Mouse (Mus musculus): ENCODE data around the gene Capns1. TPM values are rescaled to one million over a fixed set of nuclear protein-coding genes. Genes with fewer than 3 reads are reported as not detected.

Capns1 gene
- polyA plus RNA-seq, 1 experiment = 622 TPM

GRCm38 (mm10) chr7:30233387-30233786, 34.8 kb upstream of the Capns1 start:
- TF ChIP-seq MAX (IDR thresholded peaks at IDR 0.05; ENCODE audit: low read depth) = no peak
- no peak for TF ChIP-seq CEBPB (IDR thresholded peaks at IDR 0.05; ENCODE audit: insufficient read depth, poor library complexity, severe bottlenecking)
- no peak for TF ChIP-seq MYOG (IDR thresholded peaks at IDR 0.05; ENCODE audit: control insufficient read depth in 1 of 3, insufficient read depth in 1 of 3, insufficient read length in 2 of 3, low read depth in 2 of 3)
- no peak for TF ChIP-seq REST (IDR thresholded peaks at IDR 0.05; ENCODE audit: insufficient read depth, insufficient read length)
- TF ChIP-seq USF1 (IDR thresholded peaks at IDR 0.05; ENCODE audit: low read depth) = no peak
- TF ChIP-seq MYOD1 (IDR thresholded peaks at IDR 0.05; ENCODE audit: control insufficient read depth in 1 of 3, insufficient read length in 2 of 3, low read depth in 2 of 3) = no peak
- no peak for TF ChIP-seq SRF (IDR thresholded peaks at IDR 0.05; ENCODE audit: control insufficient read depth, insufficient read length, low read depth)
- no peak for TF ChIP-seq POLR2A (IDR thresholded peaks at IDR 0.05; ENCODE audit: insufficient read length, low read depth)
- TF ChIP-seq TCF3 (IDR thresholded peaks at IDR 0.05; ENCODE audit: insufficient read length, low read depth) = no peak
- peak overlapping the region; percentile 97 for H3K4me3 ChIP-seq
- H3K79me2 ChIP-seq (ENCODE audit: control insufficient read depth, insufficient read depth) = peaks cover 8% of the 10 kb centered on the region
- H3K4me2 ChIP-seq (ENCODE audit: low read depth) = no peak overlapping the region
- H3K36me3 ChIP-seq (ENCODE audit: control insufficient read depth, insufficient read depth) = no peaks in the 10 kb centered on the region
- no peaks in the 10 kb centered on the region for H3K27me3 ChIP-seq (ENCODE audit: control insufficient read depth, insufficient read depth, insufficient read length)
- H3ac ChIP-seq (ENCODE audit: control insufficient read depth, insufficient read length) = peak overlapping the region; percentile 63

- peak overlapping the region; percentile 97 for H3K4me3 ChIP-seq
- peak overlapping the region; percentile 74 for H3K4me2 ChIP-seq (ENCODE audit: low read depth)
- TF ChIP-seq MYOD1 (IDR thresholded peaks at IDR 0.05; ENCODE audit: control insufficient read depth in 1 of 3, insufficient read length in 2 of 3, low read depth in 2 of 3) = peak in 2 of 3 experiments; percentile 37 to 46
- TF ChIP-seq MYOG (IDR thresholded peaks at IDR 0.05; ENCODE audit: control insufficient read depth in 1 of 3, insufficient read depth in 1 of 3, insufficient read length in 2 of 3, low read depth in 2 of 3) = peak in 2 of 3 experiments; percentile 2 to 56
- TF ChIP-seq POLR2AphosphoS2 (IDR thresholded peaks at IDR 0.05; ENCODE audit: insufficient read length, low read depth) = no peak
- H3K36me3 ChIP-seq (ENCODE audit: control insufficient read depth, insufficient read depth) = no peaks in the 10 kb centered on the region
- peak overlapping the region; percentile 63 for H3ac ChIP-seq (ENCODE audit: control insufficient read depth, insufficient read length)
- no peaks in the 10 kb centered on the region for H3K27me3 ChIP-seq (ENCODE audit: control insufficient read depth, insufficient read depth, insufficient read length)
- peaks cover 8% of the 10 kb centered on the region for H3K79me2 ChIP-seq (ENCODE audit: control insufficient read depth, insufficient read depth)
Measured at GRCm38 (mm10) chr7:30232631-30233148, 34.1 kb upstream of the Capns1 start.

- Histone ChIP-seq H3K36me3 (ENCODE audit: control insufficient read depth, insufficient read depth) (no peaks in the 10 kb centered on the region), H3K79me2 (ENCODE audit: control insufficient read depth, insufficient read depth) (peaks cover 8% of the 10 kb centered on the region), H3K27me3 (ENCODE audit: control insufficient read depth, insufficient read depth, insufficient read length) (no peaks in the 10 kb centered on the region), H3ac (ENCODE audit: control insufficient read depth, insufficient read length) (peak within 1 kb of the TSS; percentile 63), H3K4me3 (peak within 1 kb of the TSS; percentile 97), H3K4me2 (ENCODE audit: low read depth) (peak within 1 kb of the TSS; percentile 84)
- TF ChIP-seq SRF (IDR thresholded peaks at IDR 0.05; ENCODE audit: control insufficient read depth, insufficient read length, low read depth) = peak; percentile 28
- no peak for TF ChIP-seq MAX (IDR thresholded peaks at IDR 0.05; ENCODE audit: low read depth)
- no peak for TF ChIP-seq TCF3 (IDR thresholded peaks at IDR 0.05; ENCODE audit: insufficient read length, low read depth)
- no peak for TF ChIP-seq USF1 (IDR thresholded peaks at IDR 0.05; ENCODE audit: low read depth)
- peak; percentile 82 for TF ChIP-seq POLR2A (IDR thresholded peaks at IDR 0.05; ENCODE audit: insufficient read length, low read depth)
- TF ChIP-seq CEBPB (IDR thresholded peaks at IDR 0.05; ENCODE audit: insufficient read depth, poor library complexity, severe bottlenecking) = no peak
- peak; percentile 7 for TF ChIP-seq E2F4 (IDR thresholded peaks at IDR 0.05; ENCODE audit: insufficient read depth)
- no peak for TF ChIP-seq TCF12 (IDR thresholded peaks at IDR 0.05; ENCODE audit: insufficient read depth, poor library complexity, severe bottlenecking)
- peak; percentile 87 for TF ChIP-seq POLR2AphosphoS2 (IDR thresholded peaks at IDR 0.05; ENCODE audit: insufficient read length, low read depth)
- TF ChIP-seq REST (IDR thresholded peaks at IDR 0.05; ENCODE audit: insufficient read depth, insufficient read length) = no peak
- TF ChIP-seq MYOG (IDR thresholded peaks at IDR 0.05; ENCODE audit: control insufficient read depth in 1 of 3, insufficient read depth in 1 of 3, insufficient read length in 2 of 3, low read depth in 2 of 3) = no peak
- no peak for TF ChIP-seq MYOD1 (IDR thresholded peaks at IDR 0.05; ENCODE audit: control insufficient read depth in 1 of 3, insufficient read length in 2 of 3, low read depth in 2 of 3)
Measured at GRCm38 (mm10) chr7:30231669-30232454, 33.3 kb upstream of the Capns1 start, which contains the start of the genes Polr2i and Tbcb. Polr2i (plus strand) TSS chr7:30231948. Tbcb (minus strand) TSS chr7:30232272.

- peak overlapping the region; percentile 63 for H3ac ChIP-seq (ENCODE audit: control insufficient read depth, insufficient read length)
- H3K4me2 ChIP-seq (ENCODE audit: low read depth) = peak overlapping the region; percentile 84
- peaks cover 8% of the 10 kb centered on the region for H3K79me2 ChIP-seq (ENCODE audit: control insufficient read depth, insufficient read depth)
- TF ChIP-seq TCF3 (IDR thresholded peaks at IDR 0.05; ENCODE audit: insufficient read length, low read depth) (no peak), E2F4 (IDR thresholded peaks at IDR 0.05; ENCODE audit: insufficient read depth) (no peak), SRF (IDR thresholded peaks at IDR 0.05; ENCODE audit: control insufficient read depth, insufficient read length, low read depth) (no peak), MYOD1 (IDR thresholded peaks at IDR 0.05; ENCODE audit: control insufficient read depth in 1 of 3, insufficient read length in 2 of 3, low read depth in 2 of 3) (no peak), CEBPB (IDR thresholded peaks at IDR 0.05; ENCODE audit: insufficient read depth, poor library complexity, severe bottlenecking) (no peak), MAX (IDR thresholded peaks at IDR 0.05; ENCODE audit: low read depth) (no peak), USF1 (IDR thresholded peaks at IDR 0.05; ENCODE audit: low read depth) (no peak), TCF12 (IDR thresholded peaks at IDR 0.05; ENCODE audit: insufficient read depth, poor library complexity, severe bottlenecking) (no peak), MYOG (IDR thresholded peaks at IDR 0.05; ENCODE audit: control insufficient read depth in 1 of 3, insufficient read depth in 1 of 3, insufficient read length in 2 of 3, low read depth in 2 of 3) (no peak)
- H3K27me3 ChIP-seq (ENCODE audit: control insufficient read depth, insufficient read depth, insufficient read length) = no peaks in the 10 kb centered on the region
- no peaks in the 10 kb centered on the region for H3K36me3 ChIP-seq (ENCODE audit: control insufficient read depth, insufficient read depth)
- H3K4me3 ChIP-seq = peak overlapping the region; percentile 97
Measured at GRCm38 (mm10) chr7:30231328-30231668, 32.7 kb upstream of the Capns1 start.
